Mouse (Mus musculus) liver, adult 2 months (tissue): ENCODE data around the gene Sh2d3c.

Experiments used
- CTCF ChIP-seq: fragments of 200-500 bp; IDR thresholded peaks from 2 replicates; pipeline ENCODE4 v1.5.1; 2011; ENCODE audit warnings: low read depth, low read length, control low read depth
- POLR2A ChIP-seq: fragments of 200-500 bp; IDR thresholded peaks from 2 replicates; pipeline ENCODE4 v1.6.1; 2011; ENCODE audit warnings: low read length, control low read depth; ENCODE audit not compliant: insufficient read depth; ENCODE audit errors: extremely low read depth

- TF ChIP-seq CTCF (no peak), POLR2A (no peak)
Measured at GRCm38 (mm10) chr2:32756674-32757055, 35.8 kb downstream of the Sh2d3c start.
